Mouse (Mus musculus): ENCODE results near the gene Palm2.

DNA sequence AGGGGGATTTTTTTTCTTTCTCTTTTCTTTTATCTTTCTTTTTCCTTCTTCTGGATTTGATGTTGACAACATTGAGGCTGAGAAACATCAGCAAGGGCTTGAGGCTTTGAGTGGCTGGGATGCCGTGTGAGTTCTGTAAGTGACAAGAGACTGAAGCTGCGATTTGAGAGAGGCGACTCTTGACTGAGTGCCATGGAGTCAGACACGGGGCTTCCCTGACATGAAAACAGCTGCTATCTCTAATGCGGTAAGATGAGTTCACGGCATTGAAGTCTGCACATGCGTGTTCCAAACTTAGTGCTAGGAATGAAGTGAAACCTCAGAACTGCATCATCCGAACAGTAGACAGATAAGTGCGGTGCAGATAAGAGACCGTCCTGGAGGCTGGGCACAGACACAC lies 145.6 kb downstream of the Palm2 start:
- no peak for TF ChIP-seq POLR2A (IDR thresholded peaks at IDR 0.05; ENCODE audit: low read depth, low read length)
- TF ChIP-seq CTCF (IDR thresholded peaks at IDR 0.05; ENCODE audit: extremely low read depth, insufficient read depth, insufficient read length, insufficient replicate concordance), result no peak

Measured in spleen, adult 2 months (tissue).